Mouse (Mus musculus): ENCODE measurements at regions not wholly inside any gene's neighbourhood (a gene's known extent, or its start where the extent isn't known, plus 50 kb on each side); places are given as distances from the start of the nearest gene placed in this dataset.

- TF ChIP-seq CTCF (IDR thresholded peaks at IDR 0.05) (no peak), POLR2A (IDR thresholded peaks at IDR 0.05; ENCODE audit: insufficient read depth, low read depth, low read length) (no peak)
Observed at GRCm38 (mm10) chr13:115671685-115672084, 569.9 kb upstream of the Itga1 start.
